Mouse (Mus musculus) kidney, embryonic 14.5 days (tissue): ENCODE measurements at regions not wholly inside any gene's neighbourhood (a gene's known extent, or its start where the extent isn't known, plus 50 kb on each side); places are given as distances from the start of the nearest gene placed in this dataset.
"Not testable (repeated sequence)": the region's sequence is repeated elsewhere in the genome, so short reads cannot be mapped to it uniquely, and the experiment has no call there.

ENCODE experiments used
- ATAC-seq: fragments of 200-750 bp; cut with Nextera tagmentation; 2 replicates; pipeline ENCODE4 v1.8.0; 2017; ENCODE audit warnings: moderate number of reproducible peaks, mild to moderate bottlenecking, moderate TSS enrichment, moderate library complexity; ENCODE audit not compliant: low FRiP score, low TSS enrichment
- H3K27ac ChIP-seq: fragments of 300-500 bp; sonication (generic); 2 replicates; pipeline ENCODE4 v1.5.1; 2014; ENCODE audit warnings: low read depth, mild to moderate bottlenecking, low read length, moderate library complexity, mixed read lengths
- H3K27me3 ChIP-seq: fragments of 300-500 bp; sonication (generic); 2 replicates; pipeline ENCODE4 v1.6.1; 2014; ENCODE audit warnings: mild to moderate bottlenecking, low read length; ENCODE audit not compliant: control insufficient read depth, insufficient read depth
- H3K36me3 ChIP-seq: fragments of 300-500 bp; sonication (generic); 2 replicates; pipeline ENCODE4 v1.6.1; 2014; ENCODE audit warnings: low read length, mixed read lengths; ENCODE audit not compliant: control insufficient read depth, insufficient read depth
- H3K4me1 ChIP-seq: fragments of 300-500 bp; sonication (generic); 2 replicates; pipeline ENCODE4 v1.6.1; 2014; ENCODE audit warnings: low read length, mixed read lengths; ENCODE audit not compliant: control insufficient read depth, insufficient read depth
- H3K4me2 ChIP-seq: fragments of 300-500 bp; sonication (generic); replicated peaks from 2 replicates; pipeline ENCODE4 v1.6.1; 2014; ENCODE audit warnings: low read depth, mild to moderate bottlenecking, low read length
- H3K4me3 ChIP-seq: fragments of 300-500 bp; sonication (generic); 2 replicates; pipeline ENCODE4 v1.5.1; 2014; ENCODE audit warnings: mild to moderate bottlenecking, low read length
- H3K9ac ChIP-seq: fragments of 300-500 bp; sonication (generic); 2 replicates; pipeline ENCODE4 v1.6.1; 2014; ENCODE audit warnings: low read depth, mild to moderate bottlenecking, low read length, moderate library complexity
- H3K9me3 ChIP-seq: fragments of 300-500 bp; sonication (generic); 2 replicates; pipeline ENCODE4 v1.6.1; 2016; ENCODE audit warnings: low read length; ENCODE audit not compliant: control insufficient read depth
- WGBS: fragments of 180-500 bp; shearing (Covaris S2); extraction: QIAGEN DNeasy Blood & Tissue Kit; methylation state at CpG from one replicate; pipeline ENCODE4 v1.1.7; 2014; 5-methylcytosine and 5-hydroxymethylcytosine counted together

- H3K4me1 ChIP-seq: no peaks in the 10 kb centered on the region
- no peaks in the 10 kb centered on the region for H3K27me3 ChIP-seq
- H3K9me3 ChIP-seq: peaks cover 12% of the 10 kb centered on the region
- no peak overlapping the region for H3K9ac ChIP-seq
- no peak overlapping the region for H3K4me2 ChIP-seq
- H3K27ac ChIP-seq: no peak overlapping the region
- no peaks in the 10 kb centered on the region for H3K36me3 ChIP-seq
- ATAC-seq: no peak
- no peak overlapping the region for H3K4me3 ChIP-seq
These were observed 731.2 kb upstream of the Ndn start for GRCm38 (mm10) chr7:61615156-61615555.

- Histone ChIP-seq H3K9me3 (peaks cover 3% of the 10 kb centered on the region), H3K4me2 (no peak overlapping the region), H3K27ac (no peak overlapping the region), H3K27me3 (no peaks in the 10 kb centered on the region), H3K36me3 (no peaks in the 10 kb centered on the region), H3K9ac (no peak overlapping the region), H3K4me3 (no peak overlapping the region), H3K4me1 (no peaks in the 10 kb centered on the region)
- ATAC-seq: no peak
- 78% methylated on average over 4 of the region's 4 CpGs for WGBS
These were observed 701.4 kb upstream of the Ndn start for GRCm38 (mm10) chr7:61644893-61645545.

- Histone ChIP-seq H3K9ac (no peak overlapping the region), H3K27ac (no peak overlapping the region), H3K36me3 (no peaks in the 10 kb centered on the region), H3K4me2 (no peak overlapping the region), H3K4me1 (no peaks in the 10 kb centered on the region), H3K9me3 (peaks cover 3% of the 10 kb centered on the region; the same call in 1 of the 2 replicates), H3K27me3 (no peaks in the 10 kb centered on the region), H3K4me3 (no peak overlapping the region)
- ATAC-seq: no peak
- 85% methylated on average over 3 of the region's 3 CpGs for whole genome bisulfite sequencing
These were observed 688.3 kb upstream of the Ndn start for GRCm38 (mm10) chr7:61658086-61658485.

GRCm38 (mm10) chr7:61683080-61683479 lies 663.3 kb upstream of the Ndn start:
- no peak for ATAC-seq
- H3K27me3 ChIP-seq: no peaks in the 10 kb centered on the region
- H3K36me3 ChIP-seq: no peaks in the 10 kb centered on the region
- no peak overlapping the region for H3K4me3 ChIP-seq
- no peaks in the 10 kb centered on the region for H3K4me1 ChIP-seq
- no peaks in the 10 kb centered on the region for H3K9me3 ChIP-seq
- H3K27ac ChIP-seq: no peak overlapping the region
- no peak overlapping the region for H3K4me2 ChIP-seq
- H3K9ac ChIP-seq: no peak overlapping the region
- WGBS: 72% methylated on average over 1 of the region's 1 CpGs

- no peak for ATAC-seq
- no peaks in the 10 kb centered on the region for H3K9me3 ChIP-seq
- no peak overlapping the region for H3K4me2 ChIP-seq
- H3K4me1 ChIP-seq: no peaks in the 10 kb centered on the region
- H3K4me3 ChIP-seq: no peak overlapping the region
- 75% methylated on average over 5 of the region's 5 CpGs for WGBS
- no peak overlapping the region for H3K9ac ChIP-seq
- no peaks in the 10 kb centered on the region for H3K27me3 ChIP-seq
- H3K27ac ChIP-seq: no peak overlapping the region
- H3K36me3 ChIP-seq: no peaks in the 10 kb centered on the region
These were observed 661.2 kb upstream of the Ndn start for GRCm38 (mm10) chr7:61685052-61685655.

- Histone ChIP-seq H3K9ac (no peak overlapping the region), H3K4me2 (no peak overlapping the region), H3K27ac (no peak overlapping the region), H3K36me3 (no peaks in the 10 kb centered on the region), H3K4me1 (no peaks in the 10 kb centered on the region), H3K9me3 (no peaks in the 10 kb centered on the region), H3K4me3 (no peak overlapping the region), H3K27me3 (no peaks in the 10 kb centered on the region)
- ATAC-seq: no peak
These were observed 620.2 kb upstream of the Ndn start for GRCm38 (mm10) chr7:61726149-61726548.

GRCm38 (mm10) chr7:61737511-61737910 lies 608.9 kb upstream of the Ndn start:
- no peak for ATAC-seq
- no peak overlapping the region for H3K27ac ChIP-seq
- H3K36me3 ChIP-seq: no peaks in the 10 kb centered on the region
- no peaks in the 10 kb centered on the region for H3K27me3 ChIP-seq
- H3K9ac ChIP-seq: no peak overlapping the region
- 68% methylated on average over 1 of the region's 1 CpGs for WGBS
- no peaks in the 10 kb centered on the region for H3K9me3 ChIP-seq
- no peak overlapping the region for H3K4me2 ChIP-seq
- H3K4me1 ChIP-seq: no peaks in the 10 kb centered on the region
- H3K4me3 ChIP-seq: no peak overlapping the region

- WGBS: no CpG with 5 or more reads among the region's 1 CpGs
- H3K4me3 ChIP-seq, ATAC-seq: not testable (repeated sequence)
These were observed 607.0 kb upstream of the Ndn start for GRCm38 (mm10) chr7:61739336-61739735.

GRCm38 (mm10) chr7:61769826-61770225 lies 576.5 kb upstream of the Ndn start:
- H3K4me1 ChIP-seq: no peaks in the 10 kb centered on the region
- H3K4me3 ChIP-seq: no peak overlapping the region
- H3K9me3 ChIP-seq: no peaks in the 10 kb centered on the region
- H3K4me2 ChIP-seq: no peak overlapping the region
- no peaks in the 10 kb centered on the region for H3K36me3 ChIP-seq
- no peak for ATAC-seq
- no peak overlapping the region for H3K27ac ChIP-seq
- no peaks in the 10 kb centered on the region for H3K27me3 ChIP-seq
- H3K9ac ChIP-seq: no peak overlapping the region

More at GRCm38 (mm10) chr7:61739336-61739735, 607.0 kb upstream of the Ndn start:
- not testable (repeated sequence) for H3K9me3 ChIP-seq, H3K4me2 ChIP-seq, H3K9ac ChIP-seq, H3K4me1 ChIP-seq, H3K27ac ChIP-seq, H3K36me3 ChIP-seq, H3K27me3 ChIP-seq
